Mouse (Mus musculus) left cerebral cortex, adult 2 months (tissue): ENCODE results near the gene Clrn2. TPM values are rescaled to one million over a fixed set of nuclear protein-coding genes. Genes with fewer than 3 reads are reported as not detected.

Source experiments
- DNase-seq, 2 experiments: peaks; one replicate each; pipeline ENCODE4 v3.0.0; 2021 to 2022; ENCODE audit warnings: low spot score in 2 of 2, mixed read lengths in 1 of 2; ENCODE audit errors: extremely low spot score in 1 of 2
- H3K27ac ChIP-seq: fragments of 200-600 bp; 2 replicates; pipeline ENCODE4 v1.8.1; 2022
- H3K4me3 ChIP-seq: fragments of 200-600 bp; 2 replicates; pipeline ENCODE4 v1.8.1; 2022
- CTCF ChIP-seq: fragments of 200-600 bp; IDR thresholded peaks from 2 replicates; pipeline ENCODE4 v1.8.1; 2022; ENCODE audit warnings: antibody characterized with exemption, mild to moderate bottlenecking, moderate library complexity
- intact Hi-C: fragments of 180-260 bp; cut with DNase I; formaldehyde crosslinking; loops from one replicate; pipeline ENCODE4 v1.15.1; 2025
- total RNA-seq, 2 experiments: library from RNA; stranded (reverse); gene quantifications; 2 replicates each; pipeline ENCODE4 v1.2.3; 2021

Clrn2 gene
- total RNA-seq, 2 experiments from 2014 or later: 0.37 to 1.1 TPM

- H3K4me3 ChIP-seq: no peak overlapping the region
- intact Hi-C loops: loop anchor here (10.0 kb wide), 1 partner anchor 1541 kb away; no protein-coding TSS in a partner anchor
- H3K27ac ChIP-seq: no peak overlapping the region
- no peak for TF ChIP-seq CTCF
- no peak for DNase-seq
These were observed 17.3 kb upstream of the Clrn2 start for GRCm38 (mm10) chr5:45435967-45436950.

DNA sequence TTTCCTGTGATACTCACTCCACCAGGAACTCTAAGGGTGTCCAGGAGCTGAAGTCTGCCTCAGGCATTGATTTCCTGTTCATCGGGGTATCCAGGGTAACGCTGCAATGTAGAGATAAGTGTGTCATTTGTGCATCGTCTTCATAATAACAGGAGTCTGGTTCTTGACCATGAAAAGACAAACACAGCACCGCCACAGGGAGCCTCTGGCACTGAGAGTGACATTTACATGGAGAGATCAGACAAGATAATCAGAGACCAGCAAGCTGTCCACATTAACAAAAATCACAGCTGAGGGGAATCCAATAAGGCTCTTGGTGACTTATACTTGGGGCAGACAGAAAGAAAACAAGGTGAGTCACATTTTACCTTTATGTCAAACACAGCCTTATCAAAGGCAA lies 15.7 kb upstream of the Clrn2 start:
- no peak for TF ChIP-seq CTCF
- no peak overlapping the region for H3K27ac ChIP-seq
- intact Hi-C loops: loop anchor here (10.0 kb wide), 1 partner anchor 1543 kb away; no protein-coding TSS in a partner anchor

DNA sequence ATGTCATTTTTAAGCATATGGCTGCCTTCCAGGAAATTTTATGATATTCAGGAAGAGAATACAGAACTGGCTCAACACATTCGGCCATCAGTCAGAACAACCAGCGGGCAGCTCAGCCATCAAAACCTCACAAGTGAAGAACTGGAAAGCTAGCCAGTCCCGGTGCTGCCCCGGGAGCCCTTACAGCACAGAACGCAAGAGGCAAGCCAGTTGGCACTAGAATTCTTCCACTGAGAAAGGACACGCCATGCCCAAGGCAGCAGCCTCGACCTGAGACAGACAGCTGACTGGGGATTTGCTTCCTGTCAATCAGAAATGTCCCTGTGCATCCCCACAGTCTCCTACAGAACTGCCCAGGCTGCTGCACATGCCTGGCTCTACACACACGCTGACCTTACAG lies 15.2 kb upstream of the Clrn2 start:
- no peak for TF ChIP-seq CTCF
- no peak overlapping the region for H3K4me3 ChIP-seq
- H3K27ac ChIP-seq: no peak overlapping the region
- intact Hi-C loops: loop anchor here (10.0 kb wide), 1 partner anchor 1544 kb away; no protein-coding TSS in a partner anchor
- no peak for DNase-seq

More for the DNA sequence above, 15.7 kb upstream of the Clrn2 start:
- DNase-seq: no peak
- no peak overlapping the region for H3K4me3 ChIP-seq

DNA sequence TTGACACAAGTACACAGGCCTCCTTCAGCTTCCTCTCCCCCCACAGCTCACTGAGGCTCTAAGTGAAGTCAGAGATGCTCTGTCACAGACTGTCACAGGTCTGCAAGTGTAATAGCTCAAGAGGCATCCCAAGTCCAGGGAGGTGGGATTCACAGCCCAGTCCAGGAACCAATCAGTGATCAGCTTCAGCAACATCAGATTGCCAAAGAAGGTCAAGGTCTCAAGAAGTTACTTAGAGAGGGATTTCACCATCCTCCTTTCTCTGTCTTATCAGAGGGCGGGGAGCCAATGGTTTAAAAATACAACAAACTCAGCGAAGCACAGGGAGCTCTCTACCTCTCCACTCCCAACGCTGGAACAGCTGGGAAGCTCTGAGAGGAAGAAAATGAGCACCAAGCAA lies 12.4 kb upstream of the Clrn2 start:
- intact Hi-C loops: no loop called here
- H3K4me3 ChIP-seq: no peak overlapping the region

GRCm38 (mm10) chr5:45441745-45442144 lies 11.8 kb upstream of the Clrn2 start:
- TF ChIP-seq CTCF: no peak
- DNase-seq: no peak
- intact Hi-C loops: no loop called here
- Histone ChIP-seq H3K4me3 (no peak overlapping the region), H3K27ac (no peak overlapping the region)

More for the DNA sequence above, 12.4 kb upstream of the Clrn2 start:
- no peak overlapping the region for H3K27ac ChIP-seq
- no peak for TF ChIP-seq CTCF
- DNase-seq: no peak

- Histone ChIP-seq H3K4me3 (no peak overlapping the region), H3K27ac (no peak overlapping the region)
- no peak for TF ChIP-seq CTCF
- no peak for DNase-seq
- intact Hi-C loops: no loop called here
These were observed 9.3 kb upstream of the Clrn2 start for GRCm38 (mm10) chr5:45444130-45444832.

DNA sequence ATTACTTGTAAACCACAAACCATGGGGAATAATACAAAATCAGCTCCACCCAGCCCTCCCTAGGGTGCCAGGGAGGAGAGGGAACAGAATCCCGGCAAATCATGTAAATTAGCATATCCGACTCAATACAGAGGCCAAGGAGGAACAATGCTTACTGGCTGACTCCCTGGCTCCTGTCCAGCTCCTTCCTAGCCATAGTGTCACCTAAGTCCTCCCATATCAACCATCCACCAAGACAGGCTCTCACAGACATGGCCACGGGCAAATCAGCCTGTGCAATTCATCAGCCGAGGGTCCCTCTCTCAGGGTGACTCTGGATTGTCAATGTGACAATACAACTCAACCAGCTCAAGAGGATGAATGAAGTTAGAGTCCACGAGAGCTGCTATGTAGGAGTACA lies 4.9 kb upstream of the Clrn2 start:
- DNase-seq: no peak
- Histone ChIP-seq H3K27ac (no peak overlapping the region), H3K4me3 (peak overlapping the region; percentile 85)
- no peak for TF ChIP-seq CTCF
- intact Hi-C loops: loop anchor here (2.0 kb wide), 1 partner anchor 44 kb away; the partner anchor contains the start of gene Lap3

DNA sequence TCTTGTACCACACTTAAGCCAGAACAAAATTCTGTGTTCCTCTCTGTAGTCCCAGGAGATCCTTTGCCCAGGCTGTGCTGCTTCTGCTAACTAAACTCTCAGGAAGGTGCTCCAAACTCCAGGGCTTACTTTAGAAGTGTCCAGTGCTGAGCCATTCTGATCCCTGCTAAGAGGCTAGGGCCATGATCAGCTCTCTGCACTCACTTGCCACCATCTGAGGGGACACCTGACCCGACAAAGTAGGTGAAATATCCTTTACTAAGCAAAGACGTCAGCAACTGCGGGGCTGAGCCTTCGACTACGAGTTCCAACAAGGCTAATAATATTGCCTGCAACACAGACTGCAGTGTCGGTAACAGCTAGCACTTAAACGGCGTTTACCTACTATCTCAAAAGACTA lies 4.3 kb upstream of the Clrn2 start:
- peak overlapping the region; percentile 85 for H3K4me3 ChIP-seq
- DNase-seq: no peak
- peak overlapping the region; percentile 69 for H3K27ac ChIP-seq
- intact Hi-C loops: loop anchor here (2.0 kb wide), 1 partner anchor 44 kb away; the partner anchor contains the start of gene Lap3
- TF ChIP-seq CTCF: no peak

DNA sequence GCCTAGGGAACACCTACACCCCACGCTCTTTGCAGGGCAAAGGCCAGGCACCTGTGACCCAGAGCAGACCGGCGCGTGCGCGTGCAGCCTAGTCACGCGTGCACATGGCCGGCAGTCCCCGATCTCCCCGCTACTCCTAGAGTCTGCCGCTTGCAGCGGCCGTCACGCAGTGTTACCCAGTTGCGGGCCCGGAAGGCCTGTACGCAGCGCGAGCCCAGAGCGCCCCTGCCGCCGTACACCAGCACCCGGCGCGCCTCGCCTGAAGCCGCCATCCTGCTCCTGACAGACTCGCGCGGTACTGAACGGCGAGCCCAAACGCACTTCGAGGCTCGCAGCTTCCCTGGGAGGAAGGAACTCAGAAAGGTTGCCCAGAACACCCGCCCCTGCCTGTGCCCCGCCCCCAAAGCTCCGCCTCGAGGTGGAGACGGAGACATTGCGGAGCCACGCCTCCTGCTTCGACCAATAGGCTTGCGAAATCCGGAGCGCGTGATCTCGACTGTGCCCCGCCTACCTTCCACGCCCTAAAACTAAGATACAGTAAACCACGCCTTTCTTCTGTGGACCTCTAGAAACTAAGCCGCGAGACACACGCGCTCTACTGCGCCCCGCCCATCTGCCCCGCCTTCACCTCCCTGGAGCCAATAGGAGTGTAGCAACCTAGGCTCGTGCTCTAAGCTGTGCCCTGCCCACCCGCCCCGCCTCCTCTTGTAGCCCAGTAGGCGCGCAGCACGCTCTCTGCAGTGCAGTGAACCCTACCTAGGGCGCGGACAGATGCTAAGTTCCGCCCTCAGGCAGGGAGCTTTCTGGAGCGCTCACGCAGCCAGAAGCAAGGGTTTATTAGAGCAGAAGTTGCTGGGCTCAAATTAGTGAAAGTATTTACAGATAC lies 3.5 kb upstream of the Clrn2 start, which contains the start of gene Qdpr:
TSS of gene Qdpr (minus strand) at position 406 of the 886 bp plus-strand sequence.
- intact Hi-C loops: loop anchor here (2.0 kb wide), 1 partner anchor 43 kb away; the partner anchor contains the start of gene Lap3
- Histone ChIP-seq H3K4me3 (peak within 1 kb of the TSS; percentile 85), H3K27ac (peak within 1 kb of the TSS; percentile 69)
- TF ChIP-seq CTCF: no peak; the same call in 1 of the 2 replicates
- DNase-seq: peak; percentile 86 to 93

- DNase-seq: no peak
- Histone ChIP-seq H3K27ac (no peak overlapping the region), H3K4me3 (no peak overlapping the region)
- intact Hi-C loops: no loop called here
- no peak for TF ChIP-seq CTCF
These were observed 905 bp downstream of the Clrn2 start for GRCm38 (mm10) chr5:45454456-45454855.

GRCm38 (mm10) chr5:45472880-45473450 lies 19.4 kb downstream of the Clrn2 start:
- no peak for DNase-seq
- intact Hi-C loops: no loop called here
- H3K4me3 ChIP-seq: no peak overlapping the region
- H3K27ac ChIP-seq: peak overlapping the region; percentile 41; the same call in 1 of the 2 replicates
- TF ChIP-seq CTCF: no peak
